ENCODE assay signal across 8 mouse cellular contexts in genomic region chr5:33704945-33705611, GRCm38 (mm10). TPM values are rescaled to one million over a fixed set of nuclear protein-coding genes. Genes with fewer than 3 reads are reported as not detected.
DNase-seq lines count a peak whose midpoint lies in the region; ATAC-seq and TF ChIP-seq lines count a peak whose summit lies in the region.

No protein-coding gene starts in this region.

- no peak for TF ChIP-seq CTCF in ES-Bruce4 (IDR thresholded peaks at IDR 0.05; ENCODE audit: low read depth, low read length)
- TF ChIP-seq CTCF in forebrain, postnatal 0 days (IDR thresholded peaks at IDR 0.05; ENCODE audit: low read depth): no peak

- no peaks in the 10 kb centered on the region for H3K27me3 ChIP-seq in heart, embryonic 12.5 days (replicated peaks)
- no peaks in the 10 kb centered on the region for H3K27me3 ChIP-seq in ES-Bruce4 (ENCODE audit: control insufficient read depth, insufficient read depth, low read length, poor library complexity, severe bottlenecking)
- no peaks in the 10 kb centered on the region for H3K27me3 ChIP-seq in forebrain, postnatal 0 days (ENCODE audit: insufficient read depth, low read length)
- H3K27me3 ChIP-seq in limb, embryonic 11.5 days (ENCODE audit: control insufficient read depth, insufficient read depth, low read length): no peaks in the 10 kb centered on the region
- no peaks in the 10 kb centered on the region for H3K27me3 ChIP-seq in stomach, embryonic 16.5 days (ENCODE audit: control insufficient read depth, insufficient read depth, low read length)

- H3K9me3 ChIP-seq in heart, embryonic 12.5 days (replicated peaks): no peaks in the 10 kb centered on the region
- H3K9me3 ChIP-seq in ES-Bruce4 (replicated peaks; ENCODE audit: control insufficient read depth, insufficient read depth, low read length, poor library complexity, severe bottlenecking): no peaks in the 10 kb centered on the region
- H3K9me3 ChIP-seq in forebrain, postnatal 0 days (ENCODE audit: low read length): no peaks in the 10 kb centered on the region
- no peaks in the 10 kb centered on the region for H3K9me3 ChIP-seq in limb, embryonic 11.5 days (ENCODE audit: control insufficient read depth, low read length)
- H3K9me3 ChIP-seq in stomach, embryonic 16.5 days (replicated peaks; ENCODE audit: control insufficient read depth, low read length): no peaks in the 10 kb centered on the region

- H3K4me2 ChIP-seq in heart, embryonic 12.5 days: peak overlapping the region; percentile 44
- H3K4me2 ChIP-seq in forebrain, postnatal 0 days (ENCODE audit: low read depth): no peak overlapping the region
- H3K4me2 ChIP-seq in limb, embryonic 11.5 days (ENCODE audit: low read depth, severe bottlenecking): peak overlapping the region; percentile 12; the same call in 1 of the 2 replicates
- no peak overlapping the region for H3K4me2 ChIP-seq in stomach, embryonic 16.5 days (ENCODE audit: low read depth, low read length)

- no peak overlapping the region for H3K9ac ChIP-seq in heart, embryonic 12.5 days
- H3K9ac ChIP-seq in ES-Bruce4 (ENCODE audit: low read depth, poor library complexity, severe bottlenecking): no peak overlapping the region
- no peak overlapping the region for H3K9ac ChIP-seq in forebrain, postnatal 0 days
- H3K9ac ChIP-seq in limb, embryonic 11.5 days (ENCODE audit: low read length): peak overlapping the region; percentile 19; the same call in 1 of the 2 replicates
- H3K9ac ChIP-seq in stomach, embryonic 16.5 days (ENCODE audit: low read length): peak overlapping the region; percentile 44; the same call in 1 of the 2 replicates

- peak; percentile 27; the same call in 1 of the 2 replicates for ATAC-seq in heart, embryonic 12.5 days (ENCODE audit: insufficient number of reproducible peaks, low FRiP score)
- ATAC-seq in forebrain, postnatal 0 days: peak; percentile 87
- ATAC-seq in limb, embryonic 11.5 days (ENCODE audit: insufficient number of reproducible peaks, low FRiP score, low TSS enrichment, low read depth): no peak
- peak; percentile 47; the same call in 1 of the 2 replicates for ATAC-seq in stomach, embryonic 16.5 days (ENCODE audit: insufficient read depth, low FRiP score)

- no peak for TF ChIP-seq POLR2A in ES-Bruce4 (IDR thresholded peaks at IDR 0.05; ENCODE audit: insufficient read depth, low read length)

- 0 out of 2 replicates have a peak overlapping the region, but pooled peaks have one; percentile 28 for H3K27ac ChIP-seq in heart, embryonic 12.5 days (ENCODE audit: poor library complexity, severe bottlenecking)
- no peak overlapping the region for H3K27ac ChIP-seq in ES-Bruce4 (ENCODE audit: insufficient read depth, low read length)
- H3K27ac ChIP-seq in forebrain, postnatal 0 days (ENCODE audit: low read depth, low read length): peak overlapping the region; percentile 67; the same call in 1 of the 2 replicates
- H3K27ac ChIP-seq in limb, embryonic 11.5 days (replicated peaks; ENCODE audit: low read depth, low read length): no peak overlapping the region; the same call in 1 of the 2 replicates
- no peak overlapping the region for H3K27ac ChIP-seq in stomach, embryonic 16.5 days (ENCODE audit: low read length)

- H3K4me1 ChIP-seq in heart, embryonic 12.5 days (replicated peaks): peaks cover 54% of the 10 kb centered on the region
- H3K4me1 ChIP-seq in ES-Bruce4 (ENCODE audit: control insufficient read depth, insufficient read depth, low read length): peaks cover 10% of the 10 kb centered on the region
- H3K4me1 ChIP-seq in forebrain, postnatal 0 days (ENCODE audit: insufficient read depth): no peaks in the 10 kb centered on the region
- H3K4me1 ChIP-seq in limb, embryonic 11.5 days (ENCODE audit: control insufficient read depth, insufficient read depth, low read length): peaks cover 16% of the 10 kb centered on the region
- H3K4me1 ChIP-seq in stomach, embryonic 16.5 days (ENCODE audit: control insufficient read depth, insufficient read depth, low read length): peaks cover 30% of the 10 kb centered on the region

- TF ChIP-seq EP300 in ES-Bruce4 (IDR thresholded peaks at IDR 0.05; ENCODE audit: insufficient read depth, low read depth, low read length): peak; percentile 75

- no peak overlapping the region for H3K4me3 ChIP-seq in heart, embryonic 12.5 days
- no peak overlapping the region for H3K4me3 ChIP-seq in ES-Bruce4 (ENCODE audit: low read depth, low read length)
- no peak overlapping the region for H3K4me3 ChIP-seq in forebrain, postnatal 0 days (ENCODE audit: low read depth, low read length)
- no peak overlapping the region for H3K4me3 ChIP-seq in limb, embryonic 11.5 days (ENCODE audit: low read depth, low read length)
- H3K4me3 ChIP-seq in stomach, embryonic 16.5 days (replicated peaks; ENCODE audit: low read length): no peak overlapping the region

- WGBS in heart, embryonic 12.5 days: 6% methylated on average over 11 of the region's 11 CpGs
- 7% methylated on average over 11 of the region's 11 CpGs for WGBS in forebrain, postnatal 0 days
- 3% methylated on average over 11 of the region's 11 CpGs for WGBS in limb, embryonic 11.5 days
- WGBS in stomach, embryonic 16.5 days: 17% methylated on average over 11 of the region's 11 CpGs

- no peak for DNase-seq in heart, adult 11 months
- DNase-seq in forebrain, postnatal 0 days: peak; percentile 73
- no peak for DNase-seq in limb, embryonic 11.5 days (ENCODE audit: low spot score)
- DNase-seq in testis, postnatal 14 days (ENCODE audit: low spot score): no peak
- DNase-seq in adrenal gland, adult 18-20 months (ENCODE audit: low spot score in 2 of 2): no peak

- H3K36me3 ChIP-seq in heart, embryonic 12.5 days: no peaks in the 10 kb centered on the region
- no peaks in the 10 kb centered on the region for H3K36me3 ChIP-seq in ES-Bruce4 (ENCODE audit: control insufficient read depth, insufficient read depth, low read length, poor library complexity, severe bottlenecking)
- no peaks in the 10 kb centered on the region for H3K36me3 ChIP-seq in forebrain, postnatal 0 days (ENCODE audit: insufficient read depth)
- no peaks in the 10 kb centered on the region for H3K36me3 ChIP-seq in limb, embryonic 11.5 days (ENCODE audit: control insufficient read depth, insufficient read depth, low read length)
- no peaks in the 10 kb centered on the region for H3K36me3 ChIP-seq in stomach, embryonic 16.5 days (ENCODE audit: control insufficient read depth, insufficient read depth, low read length)

RNA-seq across cellular contexts. Expression of gene Fgfr3, which starts 16.4 kb away (rescaled TPM):
- 6.3 and 7.9 TPM in 2 replicates for polyA plus RNA-seq in heart, embryonic 12.5 days (2016; fragmentation: Nextera tagmentation; extraction: Ambion mirVana)
- polyA plus RNA-seq in ES-Bruce4 (2011; ENCODE audit: insufficient read depth, insufficient read length, low read depth, missing spikeins): 2.9 and 4.0 TPM in 2 replicates
- 52.2 and 56.6 TPM in 2 replicates for total RNA-seq in forebrain, postnatal 0 days (2014; rRNA removed)
- 11.7 and 22.2 TPM in 2 replicates for polyA plus RNA-seq in forebrain, postnatal 0 days (2015; fragmentation: Nextera tagmentation; extraction: Ambion mirVana)
- polyA plus RNA-seq in limb, embryonic 11.5 days (2014; fragmentation: Nextera tagmentation; extraction: Ambion mirVana): 11.6 TPM in 2 replicates
- 31.0 and 40.1 TPM in 2 replicates for polyA plus RNA-seq in stomach, embryonic 16.5 days (2015; fragmentation: Nextera tagmentation; extraction: Ambion mirVana)
- 1 to 10 TPM; 3.1 to 6.1 TPM for total RNA-seq in adrenal gland, adult 18-20 months (2021)

RNA-seq across cellular contexts. Expression of gene Tmem129, which starts 46.9 kb away (rescaled TPM):
- polyA plus RNA-seq in heart, embryonic 12.5 days (2016; fragmentation: Nextera tagmentation; extraction: Ambion mirVana): 34.3 and 34.9 TPM in 2 replicates
- polyA plus RNA-seq in ES-Bruce4 (2011; ENCODE audit: insufficient read depth, insufficient read length, low read depth, missing spikeins): 7.3 and 9.5 TPM in 2 replicates
- 20.6 and 23.9 TPM in 2 replicates for total RNA-seq in forebrain, postnatal 0 days (2014; rRNA removed)
- polyA plus RNA-seq in forebrain, postnatal 0 days (2015; fragmentation: Nextera tagmentation; extraction: Ambion mirVana): 15.5 and 20.9 TPM in 2 replicates
- polyA plus RNA-seq in limb, embryonic 11.5 days (2014; fragmentation: Nextera tagmentation; extraction: Ambion mirVana): 41.7 and 43.4 TPM in 2 replicates
- polyA plus RNA-seq in stomach, embryonic 16.5 days (2015; fragmentation: Nextera tagmentation; extraction: Ambion mirVana): 34.0 and 40.6 TPM in 2 replicates
- total RNA-seq in adrenal gland, adult 18-20 months (2021): 10 to 100 TPM; 25.7 to 28.9 TPM

RNA-seq across cellular contexts. Expression of gene Tacc3, which starts 47.1 kb away (rescaled TPM):
- 152 and 163 TPM in 2 replicates for polyA plus RNA-seq in heart, embryonic 12.5 days (2016; fragmentation: Nextera tagmentation; extraction: Ambion mirVana)
- 162 and 185 TPM in 2 replicates for polyA plus RNA-seq in ES-Bruce4 (2011; ENCODE audit: insufficient read depth, insufficient read length, low read depth, missing spikeins)
- total RNA-seq in forebrain, postnatal 0 days (2014; rRNA removed): 12.0 and 20.1 TPM in 2 replicates
- 24.9 and 25.5 TPM in 2 replicates for polyA plus RNA-seq in forebrain, postnatal 0 days (2015; fragmentation: Nextera tagmentation; extraction: Ambion mirVana)
- polyA plus RNA-seq in limb, embryonic 11.5 days (2014; fragmentation: Nextera tagmentation; extraction: Ambion mirVana): 316 and 328 TPM in 2 replicates
- polyA plus RNA-seq in stomach, embryonic 16.5 days (2015; fragmentation: Nextera tagmentation; extraction: Ambion mirVana): 137 and 145 TPM in 2 replicates
- 1 to 10 TPM; 2.9 to 3.1 TPM for total RNA-seq in adrenal gland, adult 18-20 months (2021)

RNA-seq across cellular contexts. Expression of gene Slbp, which starts 52.7 kb away (rescaled TPM):
- 135 and 140 TPM in 2 replicates for polyA plus RNA-seq in heart, embryonic 12.5 days (2016; fragmentation: Nextera tagmentation; extraction: Ambion mirVana)
- polyA plus RNA-seq in ES-Bruce4 (2011; ENCODE audit: insufficient read depth, insufficient read length, low read depth, missing spikeins): 109 and 121 TPM in 2 replicates
- 88.7 and 89.8 TPM in 2 replicates for total RNA-seq in forebrain, postnatal 0 days (2014; rRNA removed)
- 86.4 and 94.4 TPM in 2 replicates for polyA plus RNA-seq in forebrain, postnatal 0 days (2015; fragmentation: Nextera tagmentation; extraction: Ambion mirVana)
- polyA plus RNA-seq in limb, embryonic 11.5 days (2014; fragmentation: Nextera tagmentation; extraction: Ambion mirVana): 336 and 338 TPM in 2 replicates
- 174 and 190 TPM in 2 replicates for polyA plus RNA-seq in stomach, embryonic 16.5 days (2015; fragmentation: Nextera tagmentation; extraction: Ambion mirVana)
- 10 to 100 TPM; 37.9 to 50.8 TPM for total RNA-seq in adrenal gland, adult 18-20 months (2021)

Comparison
In these comparisons a context has a peak if more than half of its experiments do, and no peak if none do; other contexts are left out.
1. H3K27ac ChIP-seq: peak in heart, embryonic 12.5 days (single experiment) and forebrain, postnatal 0 days (single experiment); none in ES-Bruce4 (single experiment), limb, embryonic 11.5 days (single experiment) and stomach, embryonic 16.5 days (single experiment).
2. H3K4me2 ChIP-seq: peak in heart, embryonic 12.5 days (single experiment) and limb, embryonic 11.5 days (single experiment); none in forebrain, postnatal 0 days (single experiment) and stomach, embryonic 16.5 days (single experiment).
3. H3K9ac ChIP-seq: peak in limb, embryonic 11.5 days (single experiment) and stomach, embryonic 16.5 days (single experiment); none in heart, embryonic 12.5 days (single experiment), ES-Bruce4 (single experiment) and forebrain, postnatal 0 days (single experiment).